Mouse (Mus musculus): ENCODE measurements around the gene Pik3r5.
A peak's percentile ranks its signal among the peaks of the same experiment; 100 is the strongest.

The Pik3r5 gene

GRCm38 (mm10) chr11:68487720-68488119 is 55.8 kb downstream of the Pik3r5 start:
- no peak for DNase-seq

- no peak for DNase-seq
Observed at GRCm38 (mm10) chr11:68488256-68488824, 56.4 kb downstream of the Pik3r5 start.

GRCm38 (mm10) chr11:68489236-68489635 is 57.3 kb downstream of the Pik3r5 start:
- DNase-seq, result no peak

GRCm38 (mm10) chr11:68492592-68492991 is 60.7 kb downstream of the Pik3r5 start:
- DNase-seq, result no peak

- DNase-seq, result no peak
Observed at GRCm38 (mm10) chr11:68493760-68494159, 61.8 kb downstream of the Pik3r5 start.

GRCm38 (mm10) chr11:68497081-68497480 is 65.2 kb downstream of the Pik3r5 start:
- no peak for DNase-seq

GRCm38 (mm10) chr11:68498517-68498916 is 66.6 kb downstream of the Pik3r5 start:
- no peak for DNase-seq

- no peak for DNase-seq
Observed at GRCm38 (mm10) chr11:68498999-68499699, 67.2 kb downstream of the Pik3r5 start.

GRCm38 (mm10) chr11:68500949-68501350 is 69.0 kb downstream of the Pik3r5 start:
- DNase-seq, result no peak

GRCm38 (mm10) chr11:68502408-68502807 is 70.5 kb downstream of the Pik3r5 start:
- no peak for DNase-seq

GRCm38 (mm10) chr11:68502902-68503629 is 71.1 kb downstream of the Pik3r5 start, which contains the start of gene Pik3r6:
Gene Pik3r6, plus strand, starts transcription at chr11:68503019.
- DNase-seq, result no peak

- DNase-seq, result no peak
Observed at GRCm38 (mm10) chr11:68504913-68505312, 73.0 kb downstream of the Pik3r5 start.

- DNase-seq, result no peak
Observed at GRCm38 (mm10) chr11:68507246-68507645, 75.3 kb downstream of the Pik3r5 start.

- DNase-seq, result no peak
Observed at GRCm38 (mm10) chr11:68508619-68509018, 76.7 kb downstream of the Pik3r5 start.

- no peak for DNase-seq
Observed at GRCm38 (mm10) chr11:68509194-68509593, 77.3 kb downstream of the Pik3r5 start.

GRCm38 (mm10) chr11:68513969-68514368 is 82.0 kb downstream of the Pik3r5 start:
- no peak for DNase-seq

- no peak for DNase-seq
Observed at GRCm38 (mm10) chr11:68519362-68519761, 87.4 kb downstream of the Pik3r5 start.

GRCm38 (mm10) chr11:68519815-68520214 is 87.9 kb downstream of the Pik3r5 start:
- no peak for DNase-seq

- DNase-seq, result no peak
Observed at GRCm38 (mm10) chr11:68520439-68520838, 88.5 kb downstream of the Pik3r5 start.

GRCm38 (mm10) chr11:68521352-68521751 is 89.4 kb downstream of the Pik3r5 start:
- no peak for DNase-seq

- DNase-seq, result peak; percentile 45
Observed at GRCm38 (mm10) chr11:68526441-68526840, 94.5 kb downstream of the Pik3r5 start.

- DNase-seq, result peak; percentile 69
Observed at GRCm38 (mm10) chr11:68531066-68531806, 99.3 kb downstream of the Pik3r5 start.

- no peak for DNase-seq
Observed at GRCm38 (mm10) chr11:68531941-68532535, 100.1 kb downstream of the Pik3r5 start.

Data from right cerebral cortex, postnatal 25 days (tissue).